Mouse (Mus musculus) liver, postnatal 0 days (tissue): ENCODE measurements at regions not wholly inside any gene's neighbourhood (a gene's known extent, or its start where the extent isn't known, plus 50 kb on each side); places are given as distances from the start of the nearest gene placed in this dataset.

Experiments used
- CTCF ChIP-seq: sonication (generic); IDR thresholded peaks from 2 replicates; pipeline ENCODE4 v1.5.1; 2016; ENCODE audit warnings: antibody characterized with exemption, low read depth
- EP300 ChIP-seq: IDR thresholded peaks from 2 replicates; pipeline ENCODE4 v1.6.1; 2016; ENCODE audit warnings: antibody characterized with exemption, low read depth, mild to moderate bottlenecking

DNA sequence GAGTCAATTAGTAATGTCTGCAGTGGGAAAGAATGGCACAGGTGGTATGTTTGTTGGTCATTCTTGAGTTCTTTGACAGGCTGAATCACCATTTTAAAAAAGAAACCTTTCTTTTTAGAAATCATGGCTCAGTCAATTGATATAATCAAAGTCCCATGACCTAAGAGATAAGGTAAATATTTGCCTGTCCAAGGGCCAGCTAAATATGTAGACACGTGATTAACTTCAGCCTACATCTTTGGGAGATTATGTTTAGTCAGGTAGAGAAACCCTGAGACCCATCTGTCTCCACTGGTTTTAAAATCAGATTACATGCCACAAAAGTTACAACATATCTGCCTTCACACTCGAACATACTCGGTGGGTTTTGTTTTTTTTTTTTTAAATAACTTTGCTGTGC lies 128.6 kb upstream of the Kazn start:
- TF ChIP-seq EP300, result no peak
- TF ChIP-seq CTCF, result no peak
